ENCODE assay signal across 13 mouse cellular contexts in genomic region chr6:40432346-40433275, GRCm38 (mm10). TPM values are rescaled to one million over a fixed set of nuclear protein-coding genes. Genes with fewer than 3 reads are reported as not detected.
DNase-seq lines count a peak whose midpoint lies in the region; ATAC-seq and TF ChIP-seq lines count a peak whose summit lies in the region.
"Had no signal": no experiment of that assay in that cellular context is flagged by ENCODE, and none has a peak within 500 bp of the region (broad histone marks: within the 10 kb centered on the region; RNA-seq: fewer than 3 reads in every experiment).

No protein-coding gene starts in this region.

- no peak overlapping the region for H3K27ac ChIP-seq in heart, adult 2 months
- no peak overlapping the region for H3K27ac ChIP-seq in liver, embryonic 12.5 days

- peak; percentile 83 for DNase-seq in heart, adult 11 months
- DNase-seq in heart, adult 2 months, result no peak
- DNase-seq in cerebellum, adult 9-10 months, result peak; percentile 94
- peak; percentile 81 to 94 for DNase-seq in layer of hippocampus, adult 18-20 months (ENCODE audit: low spot score in 2 of 2)
- no peak for DNase-seq in gastrocnemius, postnatal 4 days (ENCODE audit: low spot score in 2 of 2)
- DNase-seq in heart, postnatal 25 days (ENCODE audit: low spot score), result no peak
- DNase-seq: adrenal gland, adult 2 months had no signal

- no peak for TF ChIP-seq EP300 in heart, adult 2 months (IDR thresholded peaks at IDR 0.05; ENCODE audit: insufficient read depth, low read depth, low read length)

- H3K79me2 ChIP-seq in heart, adult 2 months (replicated peaks; ENCODE audit: control insufficient read depth, insufficient read depth, low read length), result no peaks in the 10 kb centered on the region; the same call in 1 of the 2 replicates

- 87% methylated on average over 17 of the region's 17 CpGs for WGBS in heart, adult 2 months
- WGBS in liver, embryonic 12.5 days (ENCODE audit: insufficient replicate concordance), result 62% methylated on average over 17 of the region's 17 CpGs

- intact Hi-C loops in heart, adult 2 months (cut with DNase I), result no loop called here
- intact Hi-C loops in heart, postnatal 25 days (cut with DNase I), result no loop called here

- no peak overlapping the region for H3K4me3 ChIP-seq in heart, adult 2 months
- H3K4me3 ChIP-seq in liver, embryonic 12.5 days, result no peak overlapping the region

- H3K27me3 ChIP-seq in heart, adult 2 months (ENCODE audit: control insufficient read depth, insufficient read depth, low read length), result no peaks in the 10 kb centered on the region
- H3K27me3 ChIP-seq in liver, embryonic 12.5 days (replicated peaks), result peaks cover 48% of the 10 kb centered on the region

- H3K36me3 ChIP-seq in heart, adult 2 months (ENCODE audit: control insufficient read depth, insufficient read depth, low read length), result no peaks in the 10 kb centered on the region
- no peaks in the 10 kb centered on the region for H3K36me3 ChIP-seq in liver, embryonic 12.5 days

- no peak overlapping the region for H3K4me2 ChIP-seq in liver, embryonic 12.5 days

- no peak for TF ChIP-seq CTCF in heart, adult 2 months (IDR thresholded peaks at IDR 0.05)

- no peak overlapping the region for H3K9ac ChIP-seq in heart, adult 2 months (ENCODE audit: low read depth, low read length)
- H3K9ac ChIP-seq in liver, embryonic 12.5 days, result no peak overlapping the region

- TF ChIP-seq POLR2A in heart, adult 2 months (IDR thresholded peaks at IDR 0.05; ENCODE audit: insufficient read depth, low read depth, low read length), result no peak

- H3K9me3 ChIP-seq in liver, embryonic 12.5 days (replicated peaks), result no peaks in the 10 kb centered on the region

- peak; percentile 20; the same call in 1 of the 2 replicates for ATAC-seq in neutrophil, adult 5-6 weeks (ENCODE audit: extremely low read depth, insufficient number of reproducible peaks, low FRiP score, poor library complexity, severe bottlenecking)
- no peak for ATAC-seq in liver, embryonic 12.5 days

- H3K4me1 ChIP-seq in heart, adult 2 months (ENCODE audit: control insufficient read depth, insufficient read depth, low read length), result no peaks in the 10 kb centered on the region
- H3K4me1 ChIP-seq in liver, embryonic 12.5 days, result peaks cover 18% of the 10 kb centered on the region; the same call in 1 of the 2 replicates

RNA-seq across cellular contexts. Expression of gene E330009J07Rik, which starts 3.3 kb away (rescaled TPM):
- total RNA-seq in heart, adult 2 months (2021), result 1 to 10 TPM; 2.5 to 4.5 TPM
- 1.7 and 3.5 TPM in 2 replicates for polyA plus RNA-seq in heart, adult 2 months (2012; rRNA removed)
- total RNA-seq in layer of hippocampus, adult 18-20 months (2021), result 10 to 100 TPM; 48.2 to 49.6 TPM
- 16.8 and 18.5 TPM in 2 replicates for total RNA-seq in neutrophil, adult 5-6 weeks (2017)
- 1 to 10 TPM; 3.9 to 5.4 TPM for total RNA-seq in gastrocnemius, postnatal 4 days (2021)
- 2.2 and 2.3 TPM in 2 replicates for polyA plus RNA-seq in liver, embryonic 12.5 days (2016; fragmentation: Nextera tagmentation; extraction: Ambion mirVana)
- total RNA-seq in heart, postnatal 25 days (2021), result 1 to 10 TPM; 2.7 to 4.0 TPM

RNA-seq across cellular contexts. Expression of gene Wee2, which starts 6.3 kb away (rescaled TPM):
- total RNA-seq in heart, adult 2 months (2021), result not detected
- polyA plus RNA-seq in heart, adult 2 months (2012; rRNA removed), result not detected in 2 replicates
- not detected for total RNA-seq in layer of hippocampus, adult 18-20 months (2021)
- not detected in 2 replicates for total RNA-seq in neutrophil, adult 5-6 weeks (2017)
- total RNA-seq in gastrocnemius, postnatal 4 days (2021), result not detected
- polyA plus RNA-seq in liver, embryonic 12.5 days (2016; fragmentation: Nextera tagmentation; extraction: Ambion mirVana), result not detected in 2 replicates
- not detected for total RNA-seq in heart, postnatal 25 days (2021)
- total RNA-seq: adrenal gland, adult 2 months had no signal
- polyA plus RNA-seq: adrenal gland, adult 2 months; C2C12; heart, embryonic 16.5 days had no signal

RNA-seq across cellular contexts. Expression of gene Ssbp1, which starts 38.5 kb away (rescaled TPM):
- 10 to 100 TPM; 32.0 to 36.5 TPM for total RNA-seq in heart, adult 2 months (2021)
- 12.7 and 18.3 TPM in 2 replicates for polyA plus RNA-seq in heart, adult 2 months (2012; rRNA removed)
- 10 to 100 TPM; 29.9 to 30.0 TPM for total RNA-seq in layer of hippocampus, adult 18-20 months (2021)
- total RNA-seq in neutrophil, adult 5-6 weeks (2017), result 68.6 and 69.5 TPM in 2 replicates
- 10 to 100 TPM; 35.7 to 41.4 TPM for total RNA-seq in gastrocnemius, postnatal 4 days (2021)
- 107 and 108 TPM in 2 replicates for polyA plus RNA-seq in liver, embryonic 12.5 days (2016; fragmentation: Nextera tagmentation; extraction: Ambion mirVana)
- 10 to 100 TPM; 33.0 to 33.8 TPM for total RNA-seq in heart, postnatal 25 days (2021)

RNA-seq across cellular contexts. Expression of gene Tas2r137, which starts 58.4 kb away (rescaled TPM):
- total RNA-seq in heart, adult 2 months (2021), result not detected
- polyA plus RNA-seq in heart, adult 2 months (2012; rRNA removed), result 0.15 TPM in 1 of 2 replicates, not detected in the other
- total RNA-seq in layer of hippocampus, adult 18-20 months (2021), result not detected
- 0.58 and 0.74 TPM in 2 replicates for total RNA-seq in neutrophil, adult 5-6 weeks (2017)
- total RNA-seq in gastrocnemius, postnatal 4 days (2021), result not detected
- polyA plus RNA-seq in liver, embryonic 12.5 days (2016; fragmentation: Nextera tagmentation; extraction: Ambion mirVana), result not detected in 2 replicates
- total RNA-seq in heart, postnatal 25 days (2021), result not detected
- polyA plus RNA-seq: adrenal gland, adult 2 months; C2C12; embryonic facial prominence, embryonic 14.5 days; heart, embryonic 16.5 days; limb, embryonic 11.5 days had no signal

Comparison
In these comparisons a context has a peak if more than half of its experiments do, and no peak if none do; other contexts are left out.
1. DNase-seq: peak in heart, adult 11 months (single experiment), cerebellum, adult 9-10 months (single experiment) and layer of hippocampus, adult 18-20 months (2 of 2); none in heart, adult 2 months (0 of 2), gastrocnemius, postnatal 4 days (0 of 2) and heart, postnatal 25 days (single experiment).